Mouse (Mus musculus): ENCODE measurements around the gene Gtf2a1l.

DNA sequence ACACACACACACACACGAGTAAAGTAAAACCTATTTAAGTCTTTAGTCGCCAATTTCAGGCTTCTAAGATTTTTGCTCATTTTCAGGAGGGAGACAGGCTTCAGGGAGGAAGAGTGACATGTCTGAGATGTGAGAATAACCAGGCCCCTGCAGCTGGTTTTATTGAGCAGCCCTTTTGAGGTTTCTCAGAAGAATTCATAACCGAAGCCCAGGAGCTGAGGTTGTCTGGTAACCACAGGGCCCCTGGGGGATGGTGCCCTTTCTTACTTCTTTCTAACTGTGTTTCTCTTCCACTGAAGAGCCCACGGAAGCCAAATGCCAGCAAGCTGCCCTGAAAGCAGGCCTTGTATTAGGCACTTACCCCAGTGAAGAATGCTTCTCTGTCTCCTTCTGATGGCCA, 47.5 kb upstream of the Gtf2a1l start:
- TF ChIP-seq CTCF (IDR thresholded peaks at IDR 0.05; ENCODE audit: borderline replicate concordance, insufficient read depth, low read depth, low read length) (no peak), POLR2A (IDR thresholded peaks at IDR 0.05; ENCODE audit: borderline replicate concordance, insufficient read depth, low read length) (no peak)
